Mouse (Mus musculus): ENCODE data around the gene Ubap1. TPM values are rescaled to one million over a fixed set of nuclear protein-coding genes. Genes with fewer than 3 reads are reported as not detected.

Gene Ubap1
- total and polyA plus RNA-seq, 2 experiments from 2014 or later, result 31.1 to 57.6 TPM

DNA sequence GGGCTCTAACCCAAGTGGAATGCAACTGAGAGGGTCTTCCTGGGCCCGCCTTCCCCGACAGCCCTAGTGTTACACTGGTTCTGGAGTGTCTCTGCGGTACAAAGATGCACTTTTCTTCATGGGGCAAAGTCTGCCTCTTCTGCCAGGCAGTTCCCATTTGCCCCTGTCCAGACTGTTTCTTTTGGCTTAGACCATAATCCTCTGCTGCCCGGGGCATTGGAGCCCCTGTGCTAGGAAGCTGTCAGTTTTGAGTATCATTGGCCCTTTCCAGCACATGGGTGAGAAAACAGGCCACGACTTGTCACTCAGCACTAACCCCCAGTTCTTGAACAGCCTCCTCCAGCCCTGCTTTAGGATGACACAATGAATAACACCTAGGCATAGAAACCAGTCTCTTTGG, 40.4 kb downstream of the Ubap1 start:
- Histone ChIP-seq H3K4me3 (ENCODE audit: low read length) (no peak overlapping the region), H3K9ac (replicated peaks; ENCODE audit: low read length) (no peak overlapping the region), H3K4me1 (ENCODE audit: insufficient read depth, low read length) (no peaks in the 10 kb centered on the region), H3K4me2 (ENCODE audit: low read depth, low read length) (no peak overlapping the region), H3K27ac (no peak overlapping the region), H3K9me3 (ENCODE audit: low read length) (no peaks in the 10 kb centered on the region), H3K27me3 (ENCODE audit: insufficient read depth, low read length) (no peaks in the 10 kb centered on the region), H3K36me3 (ENCODE audit: insufficient read depth, low read length) (peaks cover 38% of the 10 kb centered on the region)
- DNase-seq (ENCODE audit: low spot score) (no peak), ATAC-seq (no peak)
- TF ChIP-seq CTCF (IDR thresholded peaks at IDR 0.05; ENCODE audit: low read depth), result no peak
- 85% methylated on average over 5 of the region's 5 CpGs for WGBS

DNA sequence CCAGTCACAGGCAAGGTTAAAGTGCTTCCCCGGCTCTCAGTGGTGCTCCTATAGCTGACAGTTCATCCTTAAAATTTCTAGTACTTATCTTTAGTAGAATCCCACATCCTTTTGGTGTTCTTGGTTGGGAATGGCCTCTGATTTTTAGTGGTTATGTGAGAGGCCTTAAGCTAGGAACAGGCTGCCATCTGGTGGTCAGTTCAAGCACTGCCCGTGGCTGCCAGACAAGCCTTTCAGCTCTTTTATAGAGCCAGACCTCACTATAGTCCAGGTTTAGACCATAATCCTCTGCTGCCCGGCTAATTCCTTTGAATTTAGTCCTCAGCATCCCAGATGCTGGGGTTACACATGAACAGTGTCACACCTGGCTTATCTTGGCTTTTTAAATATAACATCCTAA, 41.3 kb downstream of the Ubap1 start:
- peak; percentile 93 for TF ChIP-seq CTCF (IDR thresholded peaks at IDR 0.05; ENCODE audit: low read depth)
- DNase-seq (ENCODE audit: low spot score), result peak; percentile 93
- no peak overlapping the region for H3K27ac ChIP-seq
- WGBS, result 32% methylated on average over 3 of the region's 3 CpGs
- no peaks in the 10 kb centered on the region for H3K27me3 ChIP-seq (ENCODE audit: insufficient read depth, low read length)
- H3K4me1 ChIP-seq (ENCODE audit: insufficient read depth, low read length), result no peaks in the 10 kb centered on the region
- H3K9ac ChIP-seq (replicated peaks; ENCODE audit: low read length), result no peak overlapping the region
- H3K9me3 ChIP-seq (ENCODE audit: low read length), result no peaks in the 10 kb centered on the region
- ATAC-seq, result peak; percentile 74
- no peak overlapping the region for H3K4me3 ChIP-seq (ENCODE audit: low read length)
- H3K36me3 ChIP-seq (ENCODE audit: insufficient read depth, low read length), result peaks cover 44% of the 10 kb centered on the region
- H3K4me2 ChIP-seq (ENCODE audit: low read depth, low read length), result no peak overlapping the region

DNA sequence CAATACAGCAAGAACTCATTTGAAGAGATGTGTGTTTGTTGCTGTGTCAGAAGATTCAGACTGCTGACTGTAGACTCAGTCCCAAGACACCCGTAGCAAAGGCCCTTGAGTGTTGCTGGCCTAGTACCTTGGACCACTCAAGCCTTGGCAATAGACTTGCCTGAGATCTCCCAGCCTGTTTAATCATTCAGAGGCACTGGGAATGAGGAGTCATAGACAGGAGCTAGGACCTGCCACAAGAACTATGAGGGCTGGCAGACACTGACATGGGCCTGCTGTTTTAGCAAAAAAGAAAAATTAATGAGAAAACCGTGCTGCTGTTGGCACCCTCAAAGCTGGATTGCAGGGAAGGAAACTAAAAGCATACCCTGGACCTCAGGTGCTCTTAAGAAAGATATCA, 42.2 kb downstream of the Ubap1 start:
- TF ChIP-seq CTCF (IDR thresholded peaks at IDR 0.05; ENCODE audit: low read depth), result no peak
- no peak overlapping the region for H3K4me2 ChIP-seq (ENCODE audit: low read depth, low read length)
- 94% methylated on average over 2 of the region's 2 CpGs for WGBS
- no peaks in the 10 kb centered on the region for H3K27me3 ChIP-seq (ENCODE audit: insufficient read depth, low read length)
- no peak overlapping the region for H3K9ac ChIP-seq (replicated peaks; ENCODE audit: low read length)
- no peak overlapping the region for H3K27ac ChIP-seq
- ATAC-seq (no peak), DNase-seq (ENCODE audit: low spot score) (no peak)
- no peak overlapping the region for H3K4me3 ChIP-seq (ENCODE audit: low read length)
- H3K9me3 ChIP-seq (ENCODE audit: low read length), result no peaks in the 10 kb centered on the region
- no peaks in the 10 kb centered on the region for H3K4me1 ChIP-seq (ENCODE audit: insufficient read depth, low read length)
- H3K36me3 ChIP-seq (ENCODE audit: insufficient read depth, low read length), result peaks cover 48% of the 10 kb centered on the region

DNA sequence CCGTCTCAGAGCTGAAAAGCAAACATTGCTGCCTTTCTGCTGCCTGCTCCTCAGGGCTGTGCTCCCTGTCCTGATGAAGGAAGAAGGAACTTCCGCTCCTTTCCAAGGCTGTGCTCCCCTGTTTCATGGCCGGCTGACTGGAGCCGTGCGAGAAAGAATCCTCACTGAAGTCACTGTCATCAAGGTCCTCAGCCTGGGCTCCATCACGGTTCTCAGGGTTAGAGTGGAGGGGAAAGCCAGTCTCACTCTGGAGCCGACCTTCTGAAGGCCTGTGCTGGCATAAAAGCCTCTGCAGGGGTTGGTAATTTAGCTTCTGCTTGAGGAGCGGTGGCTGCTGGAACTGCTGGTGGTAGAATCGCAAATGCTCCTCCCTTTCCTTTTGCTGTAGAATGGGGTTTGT, 45.9 kb downstream of the Ubap1 start:
- H3K4me1 ChIP-seq (ENCODE audit: insufficient read depth, low read length), result no peaks in the 10 kb centered on the region
- H3K4me2 ChIP-seq (ENCODE audit: low read depth, low read length), result no peak overlapping the region
- H3K27ac ChIP-seq, result no peak overlapping the region
- H3K27me3 ChIP-seq (ENCODE audit: insufficient read depth, low read length), result no peaks in the 10 kb centered on the region
- no peaks in the 10 kb centered on the region for H3K9me3 ChIP-seq (ENCODE audit: low read length)
- no peak overlapping the region for H3K9ac ChIP-seq (replicated peaks; ENCODE audit: low read length)
- ATAC-seq (no peak), DNase-seq (ENCODE audit: low spot score) (no peak)
- 81% methylated on average over 9 of the region's 9 CpGs for WGBS
- H3K36me3 ChIP-seq (ENCODE audit: insufficient read depth, low read length), result peaks cover 35% of the 10 kb centered on the region
- no peak for TF ChIP-seq CTCF (IDR thresholded peaks at IDR 0.05; ENCODE audit: low read depth)
- H3K4me3 ChIP-seq (ENCODE audit: low read length), result no peak overlapping the region

DNA sequence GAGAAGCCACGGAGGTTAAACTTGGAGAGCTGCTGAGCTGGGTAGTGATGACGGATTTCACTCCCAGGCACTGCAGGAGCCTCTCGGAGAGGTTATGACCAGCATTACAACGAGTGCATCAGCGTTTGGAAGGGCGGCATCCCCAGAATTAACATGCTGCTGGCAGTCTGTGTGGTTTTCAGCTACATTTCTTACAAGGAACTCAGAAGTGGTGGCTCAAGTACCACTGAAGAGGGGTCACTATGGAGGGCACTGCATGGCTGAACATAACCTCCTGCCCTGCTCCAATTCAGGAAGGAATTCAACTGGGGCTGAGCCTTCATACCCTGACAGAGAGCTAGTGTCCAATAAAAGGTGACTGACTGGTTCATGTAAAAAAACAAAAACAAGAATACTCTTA, 49.6 kb downstream of the Ubap1 start:
- no peak overlapping the region for H3K27ac ChIP-seq
- H3K9ac ChIP-seq (replicated peaks; ENCODE audit: low read length), result no peak overlapping the region
- H3K4me1 ChIP-seq (ENCODE audit: insufficient read depth, low read length), result no peaks in the 10 kb centered on the region
- no peaks in the 10 kb centered on the region for H3K9me3 ChIP-seq (ENCODE audit: low read length)
- ATAC-seq, result no peak
- DNase-seq (ENCODE audit: low spot score), result no peak
- no peaks in the 10 kb centered on the region for H3K27me3 ChIP-seq (ENCODE audit: insufficient read depth, low read length)
- WGBS, result 66% methylated on average over 6 of the region's 6 CpGs
- no peak for TF ChIP-seq CTCF (IDR thresholded peaks at IDR 0.05; ENCODE audit: low read depth)
- no peak overlapping the region for H3K4me2 ChIP-seq (ENCODE audit: low read depth, low read length)
- H3K4me3 ChIP-seq (ENCODE audit: low read length), result no peak overlapping the region
- H3K36me3 ChIP-seq (ENCODE audit: insufficient read depth, low read length), result peaks cover 21% of the 10 kb centered on the region; the same call in 1 of the 2 replicates

DNA sequence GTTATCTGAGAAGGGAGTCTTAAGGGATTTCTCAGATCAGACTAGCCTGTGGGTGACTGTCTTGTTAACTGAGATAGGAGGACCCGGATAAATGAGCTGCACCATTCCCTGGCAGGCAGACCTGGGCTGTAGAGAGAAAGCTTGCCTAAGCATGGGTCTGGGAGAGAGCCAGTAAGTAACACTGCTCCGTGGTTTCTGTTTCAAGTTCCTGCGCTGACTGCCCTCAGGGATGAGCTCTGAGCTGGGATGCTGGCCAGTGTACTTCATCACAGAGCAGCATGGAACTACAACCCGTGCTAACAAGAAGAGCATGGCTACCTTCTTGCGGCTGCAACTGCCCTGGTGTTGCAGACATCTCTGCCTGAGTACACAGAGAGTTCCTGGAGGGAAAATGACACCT, 51.1 kb downstream of the Ubap1 start:
- TF ChIP-seq CTCF (IDR thresholded peaks at IDR 0.05; ENCODE audit: low read depth), result no peak
- WGBS, result 73% methylated on average over 5 of the region's 5 CpGs
- no peak overlapping the region for H3K4me3 ChIP-seq (ENCODE audit: low read length)
- H3K9me3 ChIP-seq (ENCODE audit: low read length), result no peaks in the 10 kb centered on the region
- no peak overlapping the region for H3K27ac ChIP-seq
- H3K4me1 ChIP-seq (ENCODE audit: insufficient read depth, low read length), result no peaks in the 10 kb centered on the region
- no peak for ATAC-seq
- no peaks in the 10 kb centered on the region for H3K27me3 ChIP-seq (ENCODE audit: insufficient read depth, low read length)
- no peak for DNase-seq (ENCODE audit: low spot score)
- H3K4me2 ChIP-seq (ENCODE audit: low read depth, low read length), result no peak overlapping the region
- 0 out of 2 replicates have a peak, but pooled peaks cover 11% of the 10 kb centered on the region for H3K36me3 ChIP-seq (ENCODE audit: insufficient read depth, low read length)
- no peak overlapping the region for H3K9ac ChIP-seq (replicated peaks; ENCODE audit: low read length)

DNA sequence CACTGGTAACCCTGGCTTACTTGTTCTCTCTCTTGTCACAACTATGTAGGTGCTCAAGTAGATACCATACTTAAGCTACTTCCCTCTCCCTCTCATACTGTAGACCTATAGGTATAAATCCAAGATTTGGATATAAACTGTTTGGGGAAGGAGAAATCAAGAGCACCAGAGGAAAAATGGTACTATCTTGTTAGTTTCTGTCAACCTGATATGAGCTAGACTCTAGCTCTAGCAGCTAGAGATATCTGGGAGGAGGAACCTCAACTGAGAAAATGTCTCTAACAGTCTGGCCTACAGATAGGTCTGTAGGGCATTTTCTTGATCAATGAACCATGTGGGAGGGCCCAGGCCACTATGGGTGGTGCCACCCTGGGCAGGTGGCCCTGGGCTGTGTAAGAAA, 52.4 kb downstream of the Ubap1 start:
- Histone ChIP-seq H3K9ac (replicated peaks; ENCODE audit: low read length) (no peak overlapping the region), H3K36me3 (ENCODE audit: insufficient read depth, low read length) (0 out of 2 replicates have a peak, but pooled peaks cover 6% of the 10 kb centered on the region), H3K27me3 (ENCODE audit: insufficient read depth, low read length) (no peaks in the 10 kb centered on the region), H3K4me1 (ENCODE audit: insufficient read depth, low read length) (no peaks in the 10 kb centered on the region), H3K9me3 (ENCODE audit: low read length) (no peaks in the 10 kb centered on the region), H3K27ac (no peak overlapping the region), H3K4me3 (ENCODE audit: low read length) (no peak overlapping the region), H3K4me2 (ENCODE audit: low read depth, low read length) (no peak overlapping the region)
- no peak for TF ChIP-seq CTCF (IDR thresholded peaks at IDR 0.05; ENCODE audit: low read depth)
- ATAC-seq (no peak), DNase-seq (ENCODE audit: low spot score) (no peak)

Data from hindbrain, postnatal 0 days (tissue).